Mouse (Mus musculus): ENCODE results near the gene P3h3.
"Not testable (repeated sequence)": the region's sequence is repeated elsewhere in the genome, so short reads cannot be mapped to it uniquely, and the experiment has no call there.

The P3h3 gene

DNA sequence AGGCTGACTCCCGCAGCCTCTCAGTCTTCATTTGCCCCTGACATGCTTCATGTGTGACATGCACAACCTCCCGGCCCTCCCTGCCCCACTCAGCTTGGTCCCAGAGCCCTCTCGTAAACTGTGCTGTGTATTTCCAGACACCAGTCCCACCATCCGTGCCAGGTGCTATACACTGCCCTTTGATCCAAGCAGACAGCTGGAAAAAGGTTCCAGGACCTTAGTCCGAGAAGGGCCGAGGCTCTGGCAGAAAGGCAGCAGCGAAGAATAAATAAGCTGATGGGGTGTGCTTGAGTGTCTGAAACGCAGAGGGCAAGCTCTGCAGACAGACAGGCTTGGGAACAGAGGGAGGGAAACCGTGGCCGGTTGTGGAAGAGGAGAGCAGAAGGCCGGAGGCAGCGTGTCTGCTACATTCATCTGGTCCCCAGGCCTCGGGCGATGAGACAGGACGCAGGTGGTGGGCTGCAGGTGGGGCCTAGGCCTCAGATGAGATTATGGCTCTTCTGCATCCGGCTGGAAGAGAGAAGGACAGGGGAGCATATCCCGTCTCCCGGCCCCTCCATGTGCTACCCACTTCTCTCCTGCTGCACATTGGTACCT lies 8.3 kb upstream of the P3h3 start:
- no peak for DNase-seq

- peak; percentile 95 for DNase-seq
Measured at GRCm38 (mm10) chr6:124863658-124864298, 6.2 kb upstream of the P3h3 start, which contains the start of gene Gpr162. Gene Gpr162, minus strand, starts transcription at chr6:124863983.

GRCm38 (mm10) chr6:124863125-124863657 lies 5.6 kb upstream of the P3h3 start:
- DNase-seq, result no peak

DNA sequence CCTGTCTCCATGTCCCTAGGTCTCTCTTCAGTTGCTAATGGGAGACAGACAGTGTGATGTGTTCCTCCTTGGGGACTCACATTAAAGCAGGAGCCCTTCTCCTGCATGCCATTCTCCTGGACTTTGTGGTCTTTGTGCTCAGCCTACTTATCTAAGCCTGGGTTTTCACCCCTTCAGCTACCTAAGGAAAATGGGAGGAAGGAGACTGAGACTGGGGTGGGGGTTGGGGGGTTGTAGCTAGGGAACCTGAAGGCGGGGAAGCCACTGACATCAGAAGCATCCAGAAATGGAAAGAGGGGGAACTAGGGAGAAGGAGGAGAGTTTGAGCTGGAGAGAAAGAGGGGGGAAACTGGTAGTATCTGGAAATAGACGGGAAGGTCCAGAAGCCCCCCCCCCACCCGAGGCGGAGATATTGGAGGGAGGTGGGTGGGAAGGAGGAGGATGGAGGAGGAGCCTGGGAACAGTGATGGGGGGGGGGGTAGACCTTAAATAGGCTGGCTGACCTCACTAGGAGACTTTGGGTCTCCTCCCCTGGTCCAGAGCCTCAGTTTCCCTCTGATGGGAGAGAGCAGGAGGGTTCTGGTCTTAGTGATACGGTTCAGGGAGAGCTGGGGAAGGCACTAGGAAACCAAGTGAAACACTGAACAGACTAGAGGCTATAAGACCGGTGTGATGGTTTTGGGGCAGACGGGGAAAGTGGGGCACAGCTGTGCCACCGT lies 5.0 kb upstream of the P3h3 start:
- no peak for DNase-seq

- DNase-seq, result no peak
Measured at GRCm38 (mm10) chr6:124861802-124862201, 4.2 kb upstream of the P3h3 start.

DNA sequence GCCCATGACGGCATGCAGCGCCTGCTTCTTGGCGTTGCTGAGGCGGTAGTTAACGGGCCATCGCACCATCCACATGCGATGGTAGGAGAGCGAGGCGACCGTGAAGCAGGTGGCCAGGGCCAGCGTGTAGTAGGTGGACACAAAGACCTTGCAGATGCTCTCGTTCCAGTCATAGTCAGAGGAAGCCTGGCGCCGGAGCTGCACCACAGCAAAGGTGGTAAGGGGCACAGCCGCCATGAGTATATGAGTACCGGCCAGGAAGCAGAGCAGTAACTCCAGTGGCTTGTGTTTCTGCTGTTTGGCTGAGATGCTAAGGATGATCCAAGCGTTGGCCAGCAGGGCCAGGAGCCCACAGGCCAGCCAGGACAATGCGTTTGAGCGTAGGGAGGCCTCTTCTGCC lies 3.7 kb upstream of the P3h3 start:
- DNase-seq, result no peak

- no peak for DNase-seq
Measured at GRCm38 (mm10) chr6:124860511-124860910, 3.0 kb upstream of the P3h3 start.

- DNase-seq, result peak; percentile 96
Measured at GRCm38 (mm10) chr6:124859725-124860124, 2.2 kb upstream of the P3h3 start.

DNA sequence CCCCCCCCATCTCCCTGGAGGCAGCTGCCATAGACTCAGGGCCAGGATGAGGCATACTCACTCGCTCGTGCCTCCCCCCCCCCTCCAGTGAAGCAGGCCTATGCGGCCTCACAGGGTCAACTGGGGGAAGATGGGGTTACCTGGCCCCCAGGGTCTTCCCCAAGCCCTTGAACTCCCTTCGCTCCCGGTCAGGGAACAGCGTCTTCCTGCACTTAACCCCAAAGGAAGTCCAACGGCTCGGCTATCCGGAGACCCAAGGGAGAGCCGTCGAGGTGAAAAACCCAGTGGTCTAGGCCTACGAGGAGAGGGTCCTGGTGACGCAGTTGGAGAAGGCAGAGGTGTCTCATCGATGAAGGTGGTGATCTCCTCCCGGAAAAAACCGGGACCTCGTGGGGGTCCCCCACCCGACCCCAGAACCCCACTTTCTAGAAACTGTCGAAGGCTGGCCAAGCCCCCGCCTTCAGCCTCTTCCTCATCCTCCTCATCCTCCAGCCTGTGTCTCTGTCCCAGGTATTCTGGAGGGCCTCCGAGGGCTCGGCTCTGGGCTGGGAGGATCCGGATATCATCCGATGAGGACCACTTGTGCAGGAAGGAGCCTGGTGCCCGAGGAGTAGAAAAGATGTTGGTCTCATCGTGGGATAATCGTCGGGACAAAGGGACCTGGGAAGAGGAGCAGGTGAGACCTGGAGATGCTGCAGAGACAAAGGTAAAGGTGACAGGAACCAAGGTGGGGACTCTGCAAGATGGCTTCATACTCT lies 1.2 kb upstream of the P3h3 start:
- DNase-seq, result peak; percentile 94

- DNase-seq, result no peak
Measured at GRCm38 (mm10) chr6:124857840-124858530, 433 bp upstream of the P3h3 start.

DNA sequence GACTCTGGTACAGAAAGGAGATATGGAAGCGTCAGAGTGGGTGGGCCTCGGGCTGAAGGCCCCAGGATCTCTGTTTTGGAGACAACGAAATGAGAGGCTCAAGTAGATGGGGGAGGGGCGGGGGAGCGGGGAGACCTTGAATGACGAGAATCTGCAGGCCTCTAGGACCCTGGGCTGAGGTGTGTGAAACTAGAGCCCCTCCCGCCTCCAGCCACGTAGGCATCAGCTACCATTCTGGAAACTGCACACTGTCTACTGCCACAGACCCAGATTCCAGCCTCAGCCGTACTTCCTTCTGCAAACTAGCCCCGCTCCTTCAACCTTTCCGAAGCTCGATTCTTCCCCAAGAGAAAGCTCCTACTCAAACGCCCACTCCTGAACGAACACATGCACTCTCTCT lies 1.2 kb downstream of the P3h3 start:
- peak; percentile 90 for DNase-seq

DNA sequence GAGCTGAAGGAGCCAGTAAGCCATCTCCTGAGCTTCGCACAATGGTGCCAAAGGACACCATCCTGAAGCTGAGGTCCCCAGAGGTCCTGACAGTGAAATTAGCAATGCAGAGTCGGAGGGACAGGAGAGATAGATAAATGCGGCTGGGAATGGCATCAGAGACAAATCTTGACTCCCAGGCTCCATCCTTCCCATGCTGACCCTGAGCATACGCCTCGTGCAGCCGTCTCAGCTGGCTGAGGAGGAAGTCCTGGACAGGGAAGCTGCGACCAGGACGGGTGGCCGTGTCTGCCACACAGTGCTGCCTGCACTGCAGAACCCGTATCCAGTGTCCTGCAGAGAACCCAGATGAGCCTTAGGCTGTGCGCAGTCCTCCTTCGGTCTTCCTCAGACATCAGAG lies 2.9 kb downstream of the P3h3 start:
- DNase-seq, result peak; percentile 90

DNA sequence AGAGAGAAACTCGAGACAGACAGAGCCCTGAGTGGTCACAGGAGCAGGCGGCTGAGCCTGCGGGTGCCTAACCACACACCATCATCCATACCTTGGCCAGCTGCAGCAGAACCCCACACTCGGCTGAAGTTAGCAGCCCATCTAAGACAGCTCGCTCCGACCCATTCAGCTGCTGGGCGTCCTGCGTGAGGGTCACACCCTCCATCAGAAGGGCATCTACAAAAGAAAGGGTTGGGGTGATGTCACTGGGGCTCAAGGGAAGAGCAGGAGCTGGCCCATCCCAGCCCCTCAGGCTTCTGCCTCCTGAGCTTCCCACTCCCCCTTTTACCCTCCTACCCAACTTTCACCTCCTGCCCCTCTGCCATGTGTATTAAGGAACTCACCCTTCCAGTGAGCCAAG lies 7.0 kb downstream of the P3h3 start:
- DNase-seq, result no peak

GRCm38 (mm10) chr6:124847305-124847704 lies 10.2 kb downstream of the P3h3 start:
- DNase-seq, result peak; percentile 98

DNA sequence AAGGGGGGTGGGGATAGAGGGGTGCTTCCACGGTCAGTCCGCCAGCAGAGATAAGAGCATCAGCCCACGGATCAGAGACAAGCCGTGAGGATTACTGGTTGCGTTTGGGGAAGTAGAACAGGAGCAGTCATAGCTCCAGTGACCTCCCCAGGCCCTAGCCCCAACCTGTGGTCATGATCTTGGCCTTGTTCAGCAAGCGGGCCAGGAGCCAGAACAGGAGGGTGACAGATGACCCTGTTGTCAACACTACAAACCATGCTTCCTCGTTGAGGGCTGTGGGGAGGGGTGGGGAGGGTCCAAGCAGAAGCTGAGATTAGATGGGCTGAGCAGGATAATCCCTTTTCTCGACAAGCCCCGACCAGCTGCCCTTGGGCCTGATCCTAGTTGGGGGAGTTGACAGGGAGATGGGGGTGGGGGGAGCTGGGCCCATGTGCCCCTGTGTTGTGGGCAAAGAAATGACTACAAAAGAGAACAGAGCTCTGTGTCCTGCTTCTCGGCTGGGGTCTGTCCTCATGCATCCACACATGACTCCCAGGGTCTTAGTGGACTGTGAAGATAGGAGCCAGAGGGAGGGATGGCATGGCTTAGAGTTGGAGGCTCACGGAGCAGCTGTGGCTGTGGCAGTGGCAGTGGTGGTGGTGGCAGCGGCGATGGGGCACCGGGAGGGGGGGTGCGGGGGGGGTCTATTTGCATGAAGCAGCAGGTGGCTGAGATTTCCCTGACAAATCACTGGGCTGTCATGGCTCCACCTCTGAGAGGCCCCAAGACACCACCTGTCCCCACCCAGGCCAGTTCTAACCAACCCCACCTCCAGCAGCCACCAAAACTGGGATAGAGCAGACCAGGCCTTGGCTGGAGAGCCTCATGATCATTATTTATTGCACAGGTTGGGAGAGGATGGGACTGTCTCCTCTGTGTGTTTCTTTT lies 17.0 kb downstream of the P3h3 start, which contains the start of gene Gnb3:
Gene Gnb3 (minus strand): TSS at position 35 of the 927 bp plus-strand sequence.
- DNase-seq, result no peak

GRCm38 (mm10) chr6:124839805-124840204 lies 17.7 kb downstream of the P3h3 start:
- peak; percentile 97 for DNase-seq

- DNase-seq, result no peak
Measured at GRCm38 (mm10) chr6:124836411-124836810, 21.1 kb downstream of the P3h3 start.

DNA sequence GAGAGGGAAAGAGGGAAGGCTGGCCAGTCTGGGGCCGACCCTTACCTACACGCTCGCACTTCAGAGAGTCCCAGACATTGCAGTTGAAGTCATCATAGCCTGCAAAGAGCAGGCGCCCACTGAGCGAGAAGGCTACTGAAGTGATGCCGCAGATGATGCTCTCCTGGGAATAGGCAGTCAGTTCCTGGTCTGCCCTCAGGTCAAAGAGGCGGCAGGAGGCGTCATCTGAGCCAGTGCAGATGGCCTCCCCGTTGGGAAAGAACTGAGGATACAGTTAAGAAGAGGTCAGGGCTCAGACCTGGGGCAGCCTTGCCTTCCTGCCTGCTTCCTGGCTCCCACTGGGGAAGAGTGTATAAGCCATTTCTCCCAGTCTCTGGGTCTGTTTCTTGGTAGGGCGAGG lies 22.0 kb downstream of the P3h3 start:
- DNase-seq, result no peak

GRCm38 (mm10) chr6:124834512-124835081 lies 23.0 kb downstream of the P3h3 start:
- peak; percentile 96 for DNase-seq

DNA sequence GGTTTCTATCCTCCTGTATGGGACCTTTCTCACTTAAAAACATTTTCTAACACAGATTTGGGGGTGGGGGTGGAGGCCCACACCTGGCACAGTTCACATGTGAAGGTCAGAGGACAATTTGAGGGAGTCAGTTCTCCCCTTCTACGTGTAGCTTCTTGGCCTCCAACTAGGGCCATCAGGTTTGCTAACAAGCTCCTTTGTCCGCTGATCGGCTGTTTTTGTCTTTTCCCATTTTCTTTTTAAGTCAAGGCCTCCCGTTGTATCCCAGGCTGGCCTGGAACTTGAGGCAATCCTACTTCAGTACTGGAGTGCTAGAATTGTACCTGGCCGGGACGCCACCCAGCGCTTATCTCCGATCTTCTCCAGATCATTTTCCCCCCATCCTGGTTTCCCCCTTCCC lies 25.9 kb downstream of the P3h3 start:
- DNase-seq, result no peak

- DNase-seq, result not testable (repeated sequence)
Measured at GRCm38 (mm10) chr6:124831199-124831598, 26.4 kb downstream of the P3h3 start.

All from heart, adult 11 months (tissue).